ENCODE assay signal across 23 mouse cellular contexts in genomic region chr9:115778862-115779261, GRCm38 (mm10).
DNase-seq lines count a peak whose midpoint lies in the region; TF ChIP-seq lines count a peak whose summit lies in the region.
"Had no signal": no experiment of that assay in that cellular context is flagged by ENCODE, and none has a peak within 500 bp of the region (broad histone marks: within the 10 kb centered on the region; RNA-seq: fewer than 3 reads in every experiment).

No protein-coding gene starts in this region.

- no peak for TF ChIP-seq CTCF in heart, adult 2 months (IDR thresholded peaks at IDR 0.05)

- H3K4me1 ChIP-seq in heart, adult 2 months (ENCODE audit: control insufficient read depth, insufficient read depth, low read length) = no peaks in the 10 kb centered on the region
- H3K4me1 ChIP-seq: stomach, embryonic 15.5 days had no signal

- no peaks in the 10 kb centered on the region for H3K79me2 ChIP-seq in heart, adult 2 months (replicated peaks; ENCODE audit: control insufficient read depth, insufficient read depth, low read length)

- TF ChIP-seq EP300 in heart, adult 2 months (IDR thresholded peaks at IDR 0.05; ENCODE audit: insufficient read depth, low read depth, low read length) = no peak

- intact Hi-C loops in heart, adult 2 months (cut with DNase I) = no loop called here

- no peaks in the 10 kb centered on the region for H3K36me3 ChIP-seq in heart, adult 2 months (ENCODE audit: control insufficient read depth, insufficient read depth, low read length)
- H3K36me3 ChIP-seq: G1E; limb, embryonic 13.5 days; midbrain, embryonic 13.5 days; stomach, embryonic 15.5 days had no signal

- WGBS in heart, adult 2 months = 34% methylated on average over 5 of the region's 5 CpGs

- no peak overlapping the region for H3K9ac ChIP-seq in heart, adult 2 months (ENCODE audit: low read depth, low read length)
- H3K9ac ChIP-seq: forebrain, embryonic 13.5 days; limb, embryonic 13.5 days; midbrain, embryonic 13.5 days; stomach, embryonic 15.5 days had no signal

- no peak overlapping the region for H3K27ac ChIP-seq in heart, adult 2 months
- H3K27ac ChIP-seq: forebrain, embryonic 13.5 days; limb, embryonic 13.5 days; midbrain, embryonic 13.5 days; stomach, embryonic 15.5 days had no signal

- DNase-seq in heart, adult 11 months = peak; percentile 71
- DNase-seq in heart, adult 2 months = no peak
- peak; percentile 11 for DNase-seq in heart, postnatal 4 days
- no peak for DNase-seq in heart, adult 18-20 months
- peak; percentile 14 for DNase-seq in kidney, postnatal 10 days
- no peak for DNase-seq in kidney, adult 8-10 months
- peak; percentile 25 for DNase-seq in testis, postnatal 10 days (ENCODE audit: low spot score)
- DNase-seq in testis, postnatal 14 days (ENCODE audit: low spot score) = no peak
- DNase-seq: adrenal gland, adult 8-10 months; cerebellum, adult 2 months; cerebellum, postnatal 14 days; gastrocnemius, postnatal 10 days; kidney, postnatal 25 days; lung, postnatal 4 days; right cerebral cortex, postnatal 25 days; thymus, adult 18-20 months; thymus, postnatal 25 days had no signal

- no peaks in the 10 kb centered on the region for H3K27me3 ChIP-seq in heart, adult 2 months (ENCODE audit: control insufficient read depth, insufficient read depth, low read length)
- H3K27me3 ChIP-seq: forebrain, embryonic 13.5 days; midbrain, embryonic 13.5 days; stomach, embryonic 15.5 days had no signal

- TF ChIP-seq POLR2A in heart, adult 2 months (IDR thresholded peaks at IDR 0.05; ENCODE audit: insufficient read depth, low read depth, low read length) = no peak

- H3K4me3 ChIP-seq in heart, adult 2 months = no peak overlapping the region
- H3K4me3 ChIP-seq: forebrain, embryonic 13.5 days; limb, embryonic 13.5 days; megakaryocyte, embryonic 14.5 days; midbrain, embryonic 13.5 days; stomach, embryonic 15.5 days had no signal

Comparison
In these comparisons a context has a peak if more than half of its experiments do, and no peak if none do; other contexts are left out.
1. DNase-seq: peak in heart, adult 11 months (single experiment), heart, postnatal 4 days (single experiment), kidney, postnatal 10 days (single experiment) and testis, postnatal 10 days (single experiment); none in heart, adult 2 months (0 of 2), heart, adult 18-20 months (0 of 2), kidney, adult 8-10 months (0 of 2) and testis, postnatal 14 days (single experiment).